Mouse (Mus musculus) liver, adult 2 months (tissue): Measurements from ENCODE around the gene Stx7.

Source experiments
- CTCF ChIP-seq: fragments of 200-500 bp; IDR thresholded peaks from 2 replicates; pipeline ENCODE4 v1.5.1; 2011; ENCODE audit warnings: low read depth, low read length, control low read depth
- POLR2A ChIP-seq: fragments of 200-500 bp; IDR thresholded peaks from 2 replicates; pipeline ENCODE4 v1.6.1; 2011; ENCODE audit warnings: low read length, control low read depth; ENCODE audit not compliant: insufficient read depth; ENCODE audit errors: extremely low read depth

- TF ChIP-seq CTCF, result peak; percentile 5; the same call in 1 of the 2 replicates
- TF ChIP-seq POLR2A, result no peak
Measured at GRCm38 (mm10) chr10:24223449-24224143, 74.5 kb downstream of the Stx7 start, which contains the start of gene Moxd1.
